Mouse (Mus musculus) limb, embryonic 14.5 days (tissue): ENCODE measurements at regions not wholly inside any gene's neighbourhood (a gene's known extent, or its start where the extent isn't known, plus 50 kb on each side); places are given as distances from the start of the nearest gene placed in this dataset.

Source experiments
- ATAC-seq: fragments of 200-750 bp; cut with Nextera tagmentation; 2 replicates; pipeline ENCODE4 v1.8.0; 2017; ENCODE audit warnings: low read depth, moderate number of reproducible peaks, moderate TSS enrichment; ENCODE audit not compliant: low FRiP score
- DNase-seq: peaks from one replicate; pipeline ENCODE4 v3.0.0-alpha.2; 2015; ENCODE audit warnings: low spot score
- H3K27ac ChIP-seq: fragments of 300-500 bp; sonication (generic); replicated peaks from 2 replicates; pipeline ENCODE4 v1.5.1; 2014; ENCODE audit warnings: low read depth, mild to moderate bottlenecking, low read length, moderate library complexity, mixed read lengths
- H3K27me3 ChIP-seq: fragments of 300-500 bp; sonication (generic); 2 replicates; pipeline ENCODE4 v1.6.1; 2014; ENCODE audit warnings: low read length, mixed read lengths; ENCODE audit not compliant: control insufficient read depth, insufficient read depth
- H3K36me3 ChIP-seq: fragments of 300-500 bp; sonication (generic); 2 replicates; pipeline ENCODE4 v1.6.1; 2014; ENCODE audit warnings: mild to moderate bottlenecking, low read length, moderate library complexity, mixed read lengths; ENCODE audit not compliant: control insufficient read depth, insufficient read depth
- H3K4me1 ChIP-seq: fragments of 300-500 bp; sonication (generic); 2 replicates; pipeline ENCODE4 v1.6.1; 2014; ENCODE audit warnings: antibody characterized with exemption, low read length, mixed read lengths; ENCODE audit not compliant: control insufficient read depth, insufficient read depth
- H3K4me2 ChIP-seq: fragments of 300-500 bp; sonication (generic); replicated peaks from 2 replicates; pipeline ENCODE4 v1.6.1; 2014; ENCODE audit warnings: low read depth, mild to moderate bottlenecking, low read length, moderate library complexity; ENCODE audit not compliant: severe bottlenecking
- H3K4me3 ChIP-seq: fragments of 300-500 bp; sonication (generic); replicated peaks from 2 replicates; pipeline ENCODE4 v1.5.1; 2014; ENCODE audit warnings: low read length
- H3K9ac ChIP-seq: fragments of 300-500 bp; sonication (generic); 2 replicates; pipeline ENCODE4 v1.6.1; 2014; ENCODE audit warnings: mild to moderate bottlenecking, low read depth, low read length, moderate library complexity; ENCODE audit not compliant: severe bottlenecking
- H3K9me3 ChIP-seq: fragments of 300-500 bp; sonication (generic); 2 replicates; pipeline ENCODE4 v1.6.1; 2016; ENCODE audit warnings: low read length; ENCODE audit not compliant: control insufficient read depth
- POLR2A ChIP-seq: fragments of 200-500 bp; IDR thresholded peaks from 2 replicates; pipeline ENCODE4 v1.8.0; 2012; ENCODE audit warnings: inconsistent platforms, mild to moderate bottlenecking, moderate library complexity, borderline replicate concordance; ENCODE audit not compliant: insufficient read depth, insufficient read length; ENCODE audit errors: extremely low read depth
- WGBS: fragments of 180-500 bp; shearing (Covaris S2); extraction: QIAGEN DNeasy Blood & Tissue Kit; methylation state at CpG from one replicate; pipeline ENCODE4 v1.1.7; 2014; 5-methylcytosine and 5-hydroxymethylcytosine counted together

- Histone ChIP-seq H3K9ac (0 out of 2 replicates have a peak overlapping the region, but pooled peaks have one; percentile 7), H3K27ac (0 out of 2 replicates have a peak overlapping the region, but pooled peaks have one; percentile 19), H3K9me3 (no peaks in the 10 kb centered on the region), H3K4me2 (no peak overlapping the region), H3K4me1 (peaks cover 8% of the 10 kb centered on the region), H3K36me3 (no peaks in the 10 kb centered on the region), H3K27me3 (no peaks in the 10 kb centered on the region), H3K4me3 (no peak overlapping the region)
- 15% methylated on average over 10 of the region's 10 CpGs for WGBS
- no peak for TF ChIP-seq POLR2A
- peak; percentile 58 for ATAC-seq
- DNase-seq: peak; percentile 72
Observed at GRCm38 (mm10) chr3:8736239-8736953, 873.5 kb downstream of the Zfp704 start.

DNA sequence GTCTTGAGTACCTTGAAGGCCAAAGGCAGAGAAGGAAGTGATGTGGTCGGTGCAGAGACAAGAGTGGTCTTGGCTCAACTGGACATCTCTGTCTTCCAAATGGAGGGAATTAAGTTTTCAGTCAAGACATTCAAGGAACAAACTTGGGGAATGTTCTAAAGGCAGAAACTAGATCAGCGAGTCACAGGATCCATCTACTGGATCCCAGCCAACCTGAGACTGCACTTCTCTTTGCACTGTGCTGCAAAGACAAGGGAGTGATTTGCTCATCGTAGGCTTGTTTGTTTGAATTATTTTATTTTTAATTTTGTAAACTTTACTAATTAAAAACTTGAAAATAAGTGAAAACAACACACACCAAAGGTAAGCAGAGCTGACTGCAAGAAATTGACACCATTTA, 875.8 kb downstream of the Zfp704 start:
- H3K27me3 ChIP-seq: no peaks in the 10 kb centered on the region
- H3K9me3 ChIP-seq: no peaks in the 10 kb centered on the region
- 73% methylated on average over 3 of the region's 3 CpGs for WGBS
- no peak overlapping the region for H3K9ac ChIP-seq
- no peaks in the 10 kb centered on the region for H3K36me3 ChIP-seq
- H3K27ac ChIP-seq: no peak overlapping the region
- H3K4me2 ChIP-seq: no peak overlapping the region
- no peak overlapping the region for H3K4me3 ChIP-seq
- H3K4me1 ChIP-seq: peaks cover 8% of the 10 kb centered on the region
- DNase-seq: peak; percentile 44
- ATAC-seq: no peak
- TF ChIP-seq POLR2A: no peak

DNA sequence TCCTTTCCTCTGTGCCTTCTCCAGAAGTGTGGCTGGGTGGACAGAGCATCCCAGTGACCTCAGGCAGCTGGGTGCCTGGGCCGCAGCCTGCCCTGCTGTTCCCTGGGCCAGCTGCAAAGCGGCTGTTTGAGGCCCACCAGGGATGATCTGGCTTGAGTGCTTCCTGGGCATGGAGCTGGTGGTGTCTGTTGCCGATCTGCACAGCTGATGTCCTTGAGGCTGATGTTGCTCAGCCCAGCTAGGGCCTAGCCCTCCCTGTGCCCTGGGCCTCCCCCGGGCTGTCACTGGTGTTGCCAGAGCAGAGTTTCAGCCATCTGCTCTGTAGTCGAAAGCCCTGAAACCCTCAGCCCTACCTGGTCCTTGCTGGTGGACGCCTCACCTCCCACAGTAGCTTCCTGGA, 878.5 kb downstream of the Zfp704 start:
- Histone ChIP-seq H3K9me3 (no peaks in the 10 kb centered on the region), H3K4me3 (no peak overlapping the region), H3K27me3 (no peaks in the 10 kb centered on the region), H3K36me3 (no peaks in the 10 kb centered on the region), H3K27ac (no peak overlapping the region), H3K9ac (no peak overlapping the region), H3K4me1 (peaks cover 4% of the 10 kb centered on the region), H3K4me2 (no peak overlapping the region)
- WGBS: 53% methylated on average over 5 of the region's 6 CpGs
- DNase-seq (no peak), ATAC-seq (no peak)
- no peak for TF ChIP-seq POLR2A

- Histone ChIP-seq H3K4me2 (no peak overlapping the region), H3K4me1 (peaks cover 15% of the 10 kb centered on the region), H3K27me3 (no peaks in the 10 kb centered on the region), H3K4me3 (no peak overlapping the region), H3K27ac (no peak overlapping the region), H3K36me3 (no peaks in the 10 kb centered on the region), H3K9ac (no peak overlapping the region), H3K9me3 (no peaks in the 10 kb centered on the region)
- DNase-seq (no peak), ATAC-seq (no peak)
- 38% methylated on average over 4 of the region's 4 CpGs for WGBS
- TF ChIP-seq POLR2A: no peak
Observed at GRCm38 (mm10) chr3:8721628-8722594, 888.0 kb downstream of the Zfp704 start.

DNA sequence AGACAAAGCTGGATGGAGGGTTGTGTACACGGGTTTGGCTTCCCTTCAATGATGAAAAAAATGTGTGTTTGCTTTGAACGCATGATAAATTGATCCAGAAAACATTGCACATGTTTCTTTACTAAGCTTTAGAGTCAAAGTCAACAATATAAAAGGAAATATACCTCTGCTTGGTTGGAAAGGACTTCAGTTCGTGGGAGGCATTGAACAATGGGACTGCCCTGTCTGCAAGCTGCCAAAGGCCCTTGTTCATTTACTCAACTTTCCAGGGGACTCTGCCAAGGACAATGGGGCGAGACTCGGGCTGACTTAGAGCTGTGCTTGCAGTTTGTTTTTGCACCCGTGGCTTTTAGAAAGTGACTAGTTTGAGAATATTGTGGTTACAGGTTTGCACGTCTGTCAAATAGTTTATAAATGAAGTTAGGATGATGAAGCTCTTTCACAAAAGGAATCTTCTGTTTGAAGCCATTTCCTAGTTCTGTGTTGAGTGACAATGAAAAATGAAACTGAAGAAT, 889.2 kb downstream of the Zfp704 start:
- no peak overlapping the region for H3K27ac ChIP-seq
- H3K27me3 ChIP-seq: no peaks in the 10 kb centered on the region
- TF ChIP-seq POLR2A: no peak
- no peak for DNase-seq
- no peak overlapping the region for H3K4me3 ChIP-seq
- H3K4me2 ChIP-seq: no peak overlapping the region
- no peaks in the 10 kb centered on the region for H3K9me3 ChIP-seq
- no peak for ATAC-seq
- peaks cover 23% of the 10 kb centered on the region for H3K4me1 ChIP-seq
- H3K9ac ChIP-seq: no peak overlapping the region
- H3K36me3 ChIP-seq: no peaks in the 10 kb centered on the region
- 72% methylated on average over 7 of the region's 7 CpGs for WGBS
